Mouse (Mus musculus) kidney, embryonic 14.5 days (tissue): ENCODE measurements around the gene Enho. TPM values are rescaled to one million over a fixed set of nuclear protein-coding genes. Genes with fewer than 3 reads are reported as not detected.
A peak's percentile ranks its signal among the peaks of the same experiment; 100 is the strongest.
"Not testable (repeated sequence)": the region's sequence is repeated elsewhere in the genome, so short reads cannot be mapped to it uniquely, and the experiment has no call there.

Experiments
- ATAC-seq: fragments of 200-750 bp; cut with Nextera tagmentation; 2 replicates; pipeline ENCODE4 v1.8.0; 2017; ENCODE audit warnings: moderate number of reproducible peaks, mild to moderate bottlenecking, moderate TSS enrichment, moderate library complexity; ENCODE audit not compliant: low FRiP score, low TSS enrichment
- H3K27ac ChIP-seq: fragments of 300-500 bp; sonication (generic); 2 replicates; pipeline ENCODE4 v1.5.1; 2014; ENCODE audit warnings: low read depth, mild to moderate bottlenecking, low read length, moderate library complexity, mixed read lengths
- H3K27me3 ChIP-seq: fragments of 300-500 bp; sonication (generic); 2 replicates; pipeline ENCODE4 v1.6.1; 2014; ENCODE audit warnings: mild to moderate bottlenecking, low read length; ENCODE audit not compliant: control insufficient read depth, insufficient read depth
- H3K36me3 ChIP-seq: fragments of 300-500 bp; sonication (generic); 2 replicates; pipeline ENCODE4 v1.6.1; 2014; ENCODE audit warnings: low read length, mixed read lengths; ENCODE audit not compliant: control insufficient read depth, insufficient read depth
- H3K4me1 ChIP-seq: fragments of 300-500 bp; sonication (generic); 2 replicates; pipeline ENCODE4 v1.6.1; 2014; ENCODE audit warnings: low read length, mixed read lengths; ENCODE audit not compliant: control insufficient read depth, insufficient read depth
- H3K4me2 ChIP-seq: fragments of 300-500 bp; sonication (generic); replicated peaks from 2 replicates; pipeline ENCODE4 v1.6.1; 2014; ENCODE audit warnings: low read depth, mild to moderate bottlenecking, low read length
- H3K4me3 ChIP-seq: fragments of 300-500 bp; sonication (generic); 2 replicates; pipeline ENCODE4 v1.5.1; 2014; ENCODE audit warnings: mild to moderate bottlenecking, low read length
- H3K9ac ChIP-seq: fragments of 300-500 bp; sonication (generic); 2 replicates; pipeline ENCODE4 v1.6.1; 2014; ENCODE audit warnings: low read depth, mild to moderate bottlenecking, low read length, moderate library complexity
- H3K9me3 ChIP-seq: fragments of 300-500 bp; sonication (generic); 2 replicates; pipeline ENCODE4 v1.6.1; 2016; ENCODE audit warnings: low read length; ENCODE audit not compliant: control insufficient read depth
- WGBS: fragments of 180-500 bp; shearing (Covaris S2); extraction: QIAGEN DNeasy Blood & Tissue Kit; methylation state at CpG from one replicate; pipeline ENCODE4 v1.1.7; 2014; 5-methylcytosine and 5-hydroxymethylcytosine counted together
- polyA plus RNA-seq: library from polyadenylated mRNA; unstranded; fragments of >200 nt; fragmentation: Nextera tagmentation; extraction: Ambion mirVana; gene quantifications from 2 replicates; pipeline ENCODE4 v1.2.1, GENCODE M21; 2014

Gene Enho
- 23.2 and 23.5 TPM in 2 replicates for polyA plus RNA-seq

DNA sequence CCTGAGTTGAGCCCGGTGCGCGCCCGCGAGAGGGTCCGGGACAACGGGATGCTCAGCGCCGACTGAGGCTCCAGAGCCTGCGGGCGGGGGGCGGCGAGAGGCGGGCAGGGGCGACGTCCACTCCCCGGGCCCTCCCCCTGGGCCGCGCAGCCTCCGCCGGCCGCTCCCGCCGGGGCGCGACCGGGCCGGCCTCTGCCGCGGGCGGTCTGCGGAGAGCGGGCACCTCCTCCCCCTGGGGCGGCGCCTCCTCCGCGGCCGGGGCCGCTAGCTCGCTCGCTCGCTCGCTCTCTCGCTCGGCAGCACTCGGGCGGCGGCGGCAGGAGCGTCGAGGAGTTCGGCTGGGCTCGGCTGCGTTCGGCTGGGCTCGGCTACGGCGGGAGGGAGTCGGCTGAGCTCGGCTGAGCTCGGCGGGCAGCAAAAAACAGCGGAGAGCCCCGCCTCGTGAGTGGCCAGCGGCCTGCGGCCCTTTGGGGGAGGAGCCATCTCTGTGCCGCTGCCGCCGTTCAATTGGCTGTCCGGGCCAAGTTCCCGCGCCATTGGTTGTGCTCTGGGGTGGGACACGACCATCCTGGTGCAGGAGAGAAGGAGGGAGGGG is at the start of gene Enho:
Gene Enho (minus strand): TSS at position 412 of the 595 bp plus-strand sequence.
- 0 out of 2 replicates have a peak, but pooled peaks cover 2% of the 10 kb centered on the region for H3K9me3 ChIP-seq
- H3K9ac ChIP-seq = peak within 1 kb of the TSS; percentile 85
- peaks cover 28% of the 10 kb centered on the region for H3K4me1 ChIP-seq
- no peaks in the 10 kb centered on the region for H3K36me3 ChIP-seq
- peak within 1 kb of the TSS; percentile 26; the same call in 1 of the 2 replicates for H3K27ac ChIP-seq
- H3K4me3 ChIP-seq = peak within 1 kb of the TSS; percentile 57
- peak; percentile 91 for ATAC-seq
- WGBS = under 1% methylated on average over 67 of the region's 74 CpGs
- H3K4me2 ChIP-seq = peak within 1 kb of the TSS; percentile 93
- H3K27me3 ChIP-seq = no peaks in the 10 kb centered on the region

GRCm38 (mm10) chr4:41688562-41688961 is 48.4 kb upstream of the Enho start:
- H3K4me1 ChIP-seq, H3K36me3 ChIP-seq, H3K4me2 ChIP-seq, H3K27ac ChIP-seq, H3K27me3 ChIP-seq, H3K9me3 ChIP-seq, H3K4me3 ChIP-seq, ATAC-seq, H3K9ac ChIP-seq: not testable (repeated sequence)
- WGBS = 61% methylated on average over 1 of the region's 1 CpGs

GRCm38 (mm10) chr4:41685882-41686492 is 45.9 kb upstream of the Enho start:
- H3K4me1 ChIP-seq = peaks cover 11% of the 10 kb centered on the region
- not testable (repeated sequence) for H3K27ac ChIP-seq, ATAC-seq, H3K4me2 ChIP-seq, H3K4me3 ChIP-seq, H3K9ac ChIP-seq, H3K36me3 ChIP-seq, H3K9me3 ChIP-seq, H3K27me3 ChIP-seq
- 35% methylated on average over 9 of the region's 10 CpGs for WGBS

GRCm38 (mm10) chr4:41684931-41685453 is 44.9 kb upstream of the Enho start:
- 3% methylated on average over 11 of the region's 14 CpGs for WGBS
- H3K27ac ChIP-seq = not testable (repeated sequence)

GRCm38 (mm10) chr4:41684131-41684930 is 44.2 kb upstream of the Enho start:
- not testable (repeated sequence) for H3K9me3 ChIP-seq, H3K9ac ChIP-seq, H3K36me3 ChIP-seq, H3K27me3 ChIP-seq, H3K4me3 ChIP-seq
- peaks cover 26% of the 10 kb centered on the region for H3K4me1 ChIP-seq
- 2% methylated on average over 21 of the region's 27 CpGs for WGBS
- H3K27ac ChIP-seq = peak overlapping the region; percentile 67; the same call in 1 of the 2 replicates
- H3K4me2 ChIP-seq = peak overlapping the region; percentile 17; the same call in 1 of the 2 replicates
- peak; percentile 40 for ATAC-seq

More at GRCm38 (mm10) chr4:41684931-41685453, 44.9 kb upstream of the Enho start:
- not testable (repeated sequence) for H3K4me2 ChIP-seq, H3K9ac ChIP-seq, ATAC-seq, H3K9me3 ChIP-seq, H3K27me3 ChIP-seq, H3K4me3 ChIP-seq, H3K36me3 ChIP-seq
- H3K4me1 ChIP-seq = peaks cover 20% of the 10 kb centered on the region

DNA sequence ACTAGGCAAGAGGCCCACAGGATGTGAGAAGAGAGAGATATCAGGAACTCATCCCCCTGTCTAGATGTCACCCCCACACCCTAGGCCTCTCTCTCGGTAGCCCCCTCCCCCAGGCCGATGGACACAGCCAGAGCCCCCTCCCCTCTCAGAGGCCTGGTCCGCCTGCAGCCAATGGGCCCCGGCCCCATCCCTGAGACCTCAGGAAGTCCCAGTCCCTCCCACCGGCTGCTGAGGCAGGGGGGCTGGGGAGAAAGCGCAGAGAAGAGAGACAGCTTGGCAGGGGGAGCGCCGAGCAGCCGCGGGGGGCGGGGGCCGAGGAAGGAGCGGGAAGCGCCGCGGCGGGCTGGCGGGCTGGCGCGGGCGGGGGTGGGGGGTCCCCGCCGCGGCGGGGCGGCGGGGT is 43.2 kb upstream of the Enho start:
- H3K27me3 ChIP-seq, H3K9ac ChIP-seq, H3K9me3 ChIP-seq, H3K4me2 ChIP-seq, H3K4me3 ChIP-seq, H3K27ac ChIP-seq, H3K36me3 ChIP-seq: not testable (repeated sequence)
- 6% methylated on average over 5 of the region's 27 CpGs for WGBS
- ATAC-seq = peak; percentile 56
- peaks cover 34% of the 10 kb centered on the region for H3K4me1 ChIP-seq

DNA sequence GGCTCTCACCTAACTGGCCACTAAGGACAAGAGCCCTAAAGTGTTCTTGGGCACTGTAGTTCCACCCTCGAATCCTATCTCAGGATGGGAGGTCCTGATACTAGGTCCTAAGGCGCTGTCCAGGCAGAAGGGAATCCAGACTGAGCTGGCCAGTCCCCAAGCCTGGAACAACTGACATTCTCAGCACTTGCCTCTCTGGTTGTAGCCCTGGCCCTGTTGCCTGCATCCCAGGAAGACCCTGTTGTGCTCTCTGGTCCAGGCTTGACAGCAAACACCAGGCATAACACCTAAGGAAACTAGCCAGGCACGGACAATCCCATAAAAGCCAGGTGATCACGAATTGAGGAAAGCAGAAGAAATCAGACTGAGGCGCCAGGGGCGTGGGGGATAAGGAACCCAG is 42.7 kb upstream of the Enho start:
- no peaks in the 10 kb centered on the region for H3K36me3 ChIP-seq
- no peak overlapping the region for H3K4me2 ChIP-seq
- no peaks in the 10 kb centered on the region for H3K9me3 ChIP-seq
- no peak overlapping the region for H3K4me3 ChIP-seq
- H3K27me3 ChIP-seq = no peaks in the 10 kb centered on the region
- peaks cover 36% of the 10 kb centered on the region for H3K4me1 ChIP-seq
- 20% methylated on average over 6 of the region's 6 CpGs for WGBS
- H3K9ac ChIP-seq = peak overlapping the region; percentile 7; the same call in 1 of the 2 replicates
- ATAC-seq = no peak
- peak overlapping the region; percentile 75; the same call in 1 of the 2 replicates for H3K27ac ChIP-seq

DNA sequence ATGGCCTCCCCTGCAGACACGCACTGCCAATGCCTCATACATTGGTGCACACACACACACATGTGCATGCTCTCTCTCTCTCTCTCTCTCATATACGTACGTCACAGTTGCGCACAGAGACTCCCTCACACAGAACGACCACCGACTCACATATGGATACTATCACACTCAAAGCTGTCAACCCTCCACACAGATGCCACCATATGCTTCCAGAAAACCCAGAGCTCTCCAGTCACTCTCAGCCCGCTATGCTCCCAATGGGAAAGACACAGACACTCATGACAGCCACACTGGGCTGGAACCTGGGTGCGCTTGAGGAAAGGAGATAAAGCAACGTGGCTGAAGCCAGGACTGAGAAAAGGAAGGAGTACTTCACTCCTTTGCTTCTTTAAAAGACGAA is 41.8 kb upstream of the Enho start:
- no peak for ATAC-seq
- H3K9me3 ChIP-seq = no peaks in the 10 kb centered on the region
- H3K36me3 ChIP-seq = no peaks in the 10 kb centered on the region
- no peak overlapping the region for H3K4me3 ChIP-seq
- no peak overlapping the region for H3K4me2 ChIP-seq
- WGBS = 65% methylated on average over 10 of the region's 10 CpGs
- no peak overlapping the region for H3K9ac ChIP-seq
- H3K27ac ChIP-seq = peak overlapping the region; percentile 75; the same call in 1 of the 2 replicates
- H3K27me3 ChIP-seq = no peaks in the 10 kb centered on the region
- H3K4me1 ChIP-seq = peaks cover 44% of the 10 kb centered on the region
